Mouse (Mus musculus) Patski (cell line): ENCODE data around the gene Exoc1. TPM values are rescaled to one million over a fixed set of nuclear protein-coding genes. Genes with fewer than 3 reads are reported as not detected.

ENCODE experiments used
- ATAC-seq: fragments of 100-300 bp; one replicate; pipeline ENCODE4 v1.8.0; 2021
- CTCF ChIA-PET: fragments of 350-600 bp; sonication (Branson Sonifier 250); formaldehyde crosslinking; loops from one replicate; lab custom pipeline; 2022; ENCODE audit warnings: inconsistent platforms; lab: Charles Lee
- POLR2A ChIA-PET: fragments of 350-600 bp; sonication (Branson Sonifier 250); formaldehyde crosslinking; loops from one replicate; lab custom pipeline; 2022; ENCODE audit warnings: antibody characterized with exemption, inconsistent platforms; lab: Charles Lee
- DNase-seq: peaks from one replicate; pipeline ENCODE4 v3.0.0-alpha.2; 2011; ENCODE audit warnings: low read depth, low spot score
- H3K27me3 ChIP-seq: fragments of 371-371 bp; one replicate; pipeline ENCODE4 v1.5.1; 2021
- CTCF ChIP-seq: fragments of 100-300 bp; IDR thresholded peaks from one replicate; pipeline ENCODE4 v1.5.1; 2021
- in situ Hi-C: fragments of 300-500 bp; cut with MboI; formaldehyde crosslinking; loops from 3 replicates; pipeline ENCODE4 v1.11.1; 2018; ENCODE audit warnings: low pct_unique_long_range_greater_than_20kb, mixed read lengths
- polyA plus RNA-seq: library from polyadenylated mRNA; unstranded; gene quantifications from one replicate; pipeline ENCODE4 v1.2.3, GENCODE M21; 2021

Exoc1 gene
- polyA plus RNA-seq, 1 experiment from 2014 or later = 56.1 TPM

GRCm38 (mm10) chr5:76591885-76592284 is 62.8 kb downstream of the Exoc1 start:
- CTCF ChIA-PET = interaction anchor here (0.9 to 1.4 kb wide), 2 partner anchors 12 to 34 kb away, joined by 3 to 4 read pairs; no protein-coding TSS in a partner anchor
- in situ Hi-C loops = no loop called here
- no peak for ATAC-seq

DNA sequence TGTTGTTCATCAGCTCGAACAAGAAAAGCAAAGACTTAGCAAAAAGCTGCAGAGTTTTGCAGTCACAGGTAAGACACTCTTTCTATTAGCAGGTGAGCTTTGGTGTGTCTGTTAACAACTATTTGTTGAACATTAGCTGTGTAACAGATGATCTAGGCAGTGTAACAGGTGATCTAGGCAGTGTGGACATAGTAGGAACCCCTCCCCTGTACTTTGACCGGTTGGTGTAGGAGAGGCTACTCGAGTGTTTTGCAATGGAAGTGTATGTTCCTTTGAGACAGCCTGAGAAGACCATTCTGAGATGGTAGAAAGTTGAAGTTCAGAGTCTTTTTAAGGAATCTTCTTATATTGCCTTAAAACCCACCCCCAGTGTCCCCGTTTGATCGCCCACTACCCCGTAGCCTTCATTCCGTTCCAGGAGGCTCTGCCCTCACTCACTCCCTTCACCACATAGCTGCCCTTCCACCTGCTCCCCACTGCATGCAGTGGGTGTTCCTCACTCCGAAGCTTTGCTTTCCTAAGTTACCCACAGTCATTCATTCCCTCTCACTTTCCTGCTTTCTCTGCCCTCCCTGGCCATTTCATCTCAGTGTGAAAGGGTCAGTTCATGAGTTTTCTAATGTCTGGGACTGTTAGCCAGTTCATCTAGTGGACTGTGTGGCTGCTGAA is 80.7 kb downstream of the Exoc1 start:
- in situ Hi-C loops = no loop called here
- POLR2A ChIA-PET = no interaction called here
- no peak for TF ChIP-seq CTCF
- ATAC-seq = no peak
- no peak for DNase-seq
- no peaks in the 10 kb centered on the region for H3K27me3 ChIP-seq
- CTCF ChIA-PET = interaction anchor here (0.6 to 1.3 kb wide), 3 partner anchors 9 to 676 kb away, joined by 3 read pairs; no protein-coding TSS in a partner anchor

More at GRCm38 (mm10) chr5:76591885-76592284, 62.8 kb downstream of the Exoc1 start:
- no peak for DNase-seq
- peak; percentile 58 for TF ChIP-seq CTCF
- no peaks in the 10 kb centered on the region for H3K27me3 ChIP-seq
- POLR2A ChIA-PET = no interaction called here

- ATAC-seq = no peak
- POLR2A ChIA-PET = no interaction called here
- no peaks in the 10 kb centered on the region for H3K27me3 ChIP-seq
- CTCF ChIA-PET = interaction anchor here (0.6 to 1.8 kb wide), 3 partner anchors 10 to 32 kb away, joined by 3 to 5 read pairs (median 3); no protein-coding TSS in a partner anchor
- in situ Hi-C loops = no loop called here
- no peak for TF ChIP-seq CTCF
- no peak for DNase-seq
These were observed 83.9 kb downstream of the Exoc1 start for GRCm38 (mm10) chr5:76612867-76613499.

DNA sequence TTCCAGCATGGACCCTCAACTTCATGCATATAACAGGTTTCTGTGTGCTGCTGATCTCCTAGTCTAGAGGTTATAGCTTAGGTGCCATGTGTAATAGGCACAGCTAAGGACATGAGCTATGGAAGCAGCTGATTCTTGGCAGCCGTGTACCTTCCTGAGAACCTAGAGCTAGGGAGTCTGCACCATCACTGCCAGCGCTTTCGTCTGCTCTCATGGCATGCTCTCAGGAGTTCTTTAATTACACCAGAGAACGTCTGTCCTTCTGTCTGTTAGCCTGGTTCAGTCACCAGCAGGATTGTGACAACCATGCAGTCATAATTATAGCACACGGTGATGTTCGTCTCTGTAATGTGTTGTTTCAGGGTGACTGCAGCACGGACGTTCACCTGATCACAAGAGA is 86.2 kb downstream of the Exoc1 start:
- H3K27me3 ChIP-seq = no peaks in the 10 kb centered on the region
- ATAC-seq = no peak
- in situ Hi-C loops = no loop called here

GRCm38 (mm10) chr5:76616196-76616747 is 87.2 kb downstream of the Exoc1 start:
- no peaks in the 10 kb centered on the region for H3K27me3 ChIP-seq
- TF ChIP-seq CTCF = no peak
- no peak for DNase-seq
- POLR2A ChIA-PET = no interaction called here
- CTCF ChIA-PET = interaction anchor here (0.7 to 3.5 kb wide), 4 partner anchors 9 to 27 kb away, joined by 3 to 15 read pairs (median 8); no protein-coding TSS in a partner anchor
- in situ Hi-C loops = no loop called here
- no peak for ATAC-seq

More for the DNA sequence above, 86.2 kb downstream of the Exoc1 start:
- DNase-seq = no peak
- no peak for TF ChIP-seq CTCF
- POLR2A ChIA-PET = interaction anchor here (0.7 kb wide), 1 partner anchor 12 kb away, joined by 5 read pairs; no protein-coding TSS in a partner anchor
- CTCF ChIA-PET = interaction anchor here (1.0 to 3.5 kb wide), 5 partner anchors 13 to 28 kb away, joined by 3 to 15 read pairs (median 6); partner anchors contain the start of gene Cep135

- TF ChIP-seq CTCF = no peak
- POLR2A ChIA-PET = no interaction called here
- ATAC-seq (no peak), DNase-seq (no peak)
- in situ Hi-C loops = no loop called here
- CTCF ChIA-PET = interaction anchor here (1.0 to 1.3 kb wide), 2 partner anchors 9 to 13 kb away, joined by 3 read pairs; no protein-coding TSS in a partner anchor
- no peaks in the 10 kb centered on the region for H3K27me3 ChIP-seq
These were observed 89.6 kb downstream of the Exoc1 start for GRCm38 (mm10) chr5:76618750-76619149.

Other genes starting within 250 kb of the Exoc1 start
- 28.4 TPM for gene Clock, start 224.5 kb upstream of the Exoc1 start, polyA plus RNA-seq
- gene Pdcl2, start 198.2 kb upstream of the Exoc1 start, polyA plus RNA-seq = not detected
- gene Nmu, start 165.5 kb upstream of the Exoc1 start, polyA plus RNA-seq = not detected
- not detected for gene Gm7271, start 45.3 kb upstream of the Exoc1 start, polyA plus RNA-seq
- gene Cep135, start 59.4 kb downstream of the Exoc1 start, polyA plus RNA-seq = 10.1 TPM
- gene C530008M17Rik, start 127.2 kb downstream of the Exoc1 start, polyA plus RNA-seq = 1.7 TPM